Mouse (Mus musculus) bone marrow, adult 2 months (tissue): Measurements from ENCODE around the gene Cacna2d3.

Experiments
- CTCF ChIP-seq: fragments of 200-500 bp; IDR thresholded peaks from 2 replicates; pipeline ENCODE4 v1.5.1; 2011; ENCODE audit warnings: low read length, control low read depth; ENCODE audit not compliant: control insufficient read depth, insufficient read depth
- POLR2A ChIP-seq: fragments of 200-500 bp; IDR thresholded peaks from 2 replicates; pipeline ENCODE4 v1.6.1; 2011; ENCODE audit warnings: low read depth, mild to moderate bottlenecking, control low read depth, low read length, borderline replicate concordance; ENCODE audit not compliant: control insufficient read depth

- no peak for TF ChIP-seq CTCF
- TF ChIP-seq POLR2A, result no peak
Measured at GRCm38 (mm10) chr14:29729009-29729408, 7.3 kb upstream of the Cacna2d3 start.
